Mouse (Mus musculus) kidney, embryonic 14.5 days (tissue): ENCODE results near the gene Setd1b. TPM values are rescaled to one million over a fixed set of nuclear protein-coding genes. Genes with fewer than 3 reads are reported as not detected.

ENCODE experiments used
- polyA plus RNA-seq: library from polyadenylated mRNA; unstranded; fragments of >200 nt; fragmentation: Nextera tagmentation; extraction: Ambion mirVana; gene quantifications from 2 replicates; pipeline ENCODE4 v1.2.1, GENCODE M21; 2014

The Setd1b gene
- polyA plus RNA-seq, 1 experiment from 2014 or later: 16.7 TPM

Other genes starting within 250 kb of the Setd1b start
- gene Kdm2b, start 152.4 kb upstream of the Setd1b start, polyA plus RNA-seq: 59.1 and 105 TPM in 2 replicates
- 21.5 and 23.2 TPM in 2 replicates for gene Orai1, start 127.1 kb upstream of the Setd1b start, polyA plus RNA-seq
- gene Morn3, start 95.2 kb upstream of the Setd1b start, polyA plus RNA-seq: 1.3 and 1.7 TPM in 2 replicates
- gene Tmem120b, start 73.8 kb upstream of the Setd1b start, polyA plus RNA-seq: 12.0 and 13.1 TPM in 2 replicates
- 2.0 and 3.2 TPM in 2 replicates for gene Rhof, start 9.5 kb upstream of the Setd1b start, polyA plus RNA-seq
- gene Psmd9, start 27.2 kb downstream of the Setd1b start, polyA plus RNA-seq: 73.9 and 79.4 TPM in 2 replicates
- not detected in 2 replicates for gene Hpd, start 40.5 kb downstream of the Setd1b start, polyA plus RNA-seq
- gene Wdr66, start 109.9 kb downstream of the Setd1b start, polyA plus RNA-seq: 2.2 and 2.7 TPM in 2 replicates
- 39.4 and 43.2 TPM in 2 replicates for gene Bcl7a, start 201.6 kb downstream of the Setd1b start, polyA plus RNA-seq